Mouse (Mus musculus): Measurements from ENCODE around the gene Zfand2b. TPM values are rescaled to one million over a fixed set of nuclear protein-coding genes. Genes with fewer than 3 reads are reported as not detected.
A peak's percentile ranks its signal among the peaks of the same experiment; 100 is the strongest.

Gene Zfand2b
- polyA plus RNA-seq (2015; fragmentation: Nextera tagmentation; extraction: Ambion mirVana) = 48.4 and 51.0 TPM in 2 replicates

GRCm38 (mm10) chr1:75168472-75169464 is at the start of gene Zfand2b:
Gene Zfand2b (plus strand): TSS chr1:75168646.
- peak within 1 kb of the TSS; percentile 65 for H3K4me3 ChIP-seq (ENCODE audit: low read length)
- peaks cover 10% of the 10 kb centered on the region for H3K4me1 ChIP-seq (ENCODE audit: insufficient read depth, low read length)
- under 1% methylated on average over 56 of the region's 59 CpGs for WGBS
- H3K36me3 ChIP-seq (ENCODE audit: insufficient read depth, low read length) = peaks cover 20% of the 10 kb centered on the region
- no peaks in the 10 kb centered on the region for H3K27me3 ChIP-seq (ENCODE audit: insufficient read depth, low read length)
- peak within 1 kb of the TSS; percentile 87 for H3K4me2 ChIP-seq (replicated peaks; ENCODE audit: low read depth, low read length)
- H3K9ac ChIP-seq (replicated peaks; ENCODE audit: low read length) = peak within 1 kb of the TSS; percentile 72
- ATAC-seq (ENCODE audit: low FRiP score, low TSS enrichment) = peak; percentile 99
- H3K9me3 ChIP-seq (ENCODE audit: low read length) = no peaks in the 10 kb centered on the region
- peak within 1 kb of the TSS; percentile 80 for H3K27ac ChIP-seq (ENCODE audit: low read length)

- no peak for ATAC-seq (ENCODE audit: low FRiP score, low TSS enrichment)
- no peak overlapping the region for H3K9ac ChIP-seq (replicated peaks; ENCODE audit: low read length)
- WGBS = 78% methylated on average over 3 of the region's 3 CpGs
These were observed 46.2 kb upstream of the Zfand2b start for GRCm38 (mm10) chr1:75122211-75122610.

GRCm38 (mm10) chr1:75124346-75125321 is 43.8 kb upstream of the Zfand2b start, which contains the start of gene Nhej1:
Gene Nhej1 (minus strand): TSS chr1:75125200.
- Histone ChIP-seq H3K9ac (replicated peaks; ENCODE audit: low read length) (peak within 1 kb of the TSS; percentile 78), H3K4me2 (replicated peaks; ENCODE audit: low read depth, low read length) (peak within 1 kb of the TSS; percentile 57), H3K4me1 (ENCODE audit: insufficient read depth, low read length) (0 out of 2 replicates have a peak, but pooled peaks cover 5% of the 10 kb centered on the region), H3K27ac (ENCODE audit: low read length) (peak within 1 kb of the TSS; percentile 99), H3K4me3 (ENCODE audit: low read length) (peak within 1 kb of the TSS; percentile 57), H3K27me3 (ENCODE audit: insufficient read depth, low read length) (no peaks in the 10 kb centered on the region), H3K36me3 (ENCODE audit: insufficient read depth, low read length) (no peaks in the 10 kb centered on the region), H3K9me3 (ENCODE audit: low read length) (no peaks in the 10 kb centered on the region)
- 1% methylated on average over 56 of the region's 56 CpGs for WGBS
- ATAC-seq (ENCODE audit: low FRiP score, low TSS enrichment) = peak; percentile 97

More at GRCm38 (mm10) chr1:75122211-75122610, 46.2 kb upstream of the Zfand2b start:
- Histone ChIP-seq H3K27ac (ENCODE audit: low read length) (no peak overlapping the region), H3K27me3 (ENCODE audit: insufficient read depth, low read length) (no peaks in the 10 kb centered on the region), H3K36me3 (ENCODE audit: insufficient read depth, low read length) (no peaks in the 10 kb centered on the region), H3K9me3 (ENCODE audit: low read length) (no peaks in the 10 kb centered on the region), H3K4me1 (ENCODE audit: insufficient read depth, low read length) (0 out of 2 replicates have a peak, but pooled peaks cover 5% of the 10 kb centered on the region), H3K4me2 (replicated peaks; ENCODE audit: low read depth, low read length) (no peak overlapping the region), H3K4me3 (ENCODE audit: low read length) (no peak overlapping the region)

GRCm38 (mm10) chr1:75125418-75125817 is 43.0 kb upstream of the Zfand2b start:
- H3K27me3 ChIP-seq (ENCODE audit: insufficient read depth, low read length) = no peaks in the 10 kb centered on the region
- 37% methylated on average over 5 of the region's 5 CpGs for WGBS
- H3K4me3 ChIP-seq (ENCODE audit: low read length) = peak overlapping the region; percentile 57

GRCm38 (mm10) chr1:75128641-75129040 is 39.8 kb upstream of the Zfand2b start:
- no peak overlapping the region for H3K4me2 ChIP-seq (replicated peaks; ENCODE audit: low read depth, low read length)
- H3K9ac ChIP-seq (replicated peaks; ENCODE audit: low read length) = no peak overlapping the region
- no peaks in the 10 kb centered on the region for H3K36me3 ChIP-seq (ENCODE audit: insufficient read depth, low read length)
- no peak for ATAC-seq (ENCODE audit: low FRiP score, low TSS enrichment)
- no peak overlapping the region for H3K27ac ChIP-seq (ENCODE audit: low read length)
- no peaks in the 10 kb centered on the region for H3K27me3 ChIP-seq (ENCODE audit: insufficient read depth, low read length)
- WGBS = 72% methylated on average over 3 of the region's 3 CpGs
- 0 out of 2 replicates have a peak, but pooled peaks cover 9% of the 10 kb centered on the region for H3K4me1 ChIP-seq (ENCODE audit: insufficient read depth, low read length)
- H3K9me3 ChIP-seq (ENCODE audit: low read length) = no peaks in the 10 kb centered on the region
- no peak overlapping the region for H3K4me3 ChIP-seq (ENCODE audit: low read length)

More at GRCm38 (mm10) chr1:75125418-75125817, 43.0 kb upstream of the Zfand2b start:
- no peaks in the 10 kb centered on the region for H3K9me3 ChIP-seq (ENCODE audit: low read length)
- no peak for ATAC-seq (ENCODE audit: low FRiP score, low TSS enrichment)
- H3K4me2 ChIP-seq (replicated peaks; ENCODE audit: low read depth, low read length) = peak overlapping the region; percentile 57
- H3K27ac ChIP-seq (ENCODE audit: low read length) = peak overlapping the region; percentile 99
- H3K36me3 ChIP-seq (ENCODE audit: insufficient read depth, low read length) = no peaks in the 10 kb centered on the region
- peak overlapping the region; percentile 78 for H3K9ac ChIP-seq (replicated peaks; ENCODE audit: low read length)
- H3K4me1 ChIP-seq (ENCODE audit: insufficient read depth, low read length) = 0 out of 2 replicates have a peak, but pooled peaks cover 5% of the 10 kb centered on the region

- peak within 1 kb of the TSS; percentile 34; the same call in 1 of the 2 replicates for H3K4me2 ChIP-seq (replicated peaks; ENCODE audit: low read depth, low read length)
- peak; percentile 75 for ATAC-seq (ENCODE audit: low FRiP score, low TSS enrichment)
These were observed 34.8 kb upstream of the Zfand2b start, which contains the start of gene Slc23a3 for GRCm38 (mm10) chr1:75133421-75134207. Gene Slc23a3 (minus strand): TSS chr1:75133890.

GRCm38 (mm10) chr1:75136293-75136692 is 32.2 kb upstream of the Zfand2b start:
- Histone ChIP-seq H3K36me3 (ENCODE audit: insufficient read depth, low read length) (peaks cover 37% of the 10 kb centered on the region), H3K9me3 (ENCODE audit: low read length) (no peaks in the 10 kb centered on the region), H3K4me3 (ENCODE audit: low read length) (no peak overlapping the region), H3K27ac (ENCODE audit: low read length) (no peak overlapping the region), H3K4me1 (ENCODE audit: insufficient read depth, low read length) (peaks cover 10% of the 10 kb centered on the region; the same call in 1 of the 2 replicates), H3K27me3 (ENCODE audit: insufficient read depth, low read length) (no peaks in the 10 kb centered on the region), H3K9ac (replicated peaks; ENCODE audit: low read length) (no peak overlapping the region), H3K4me2 (replicated peaks; ENCODE audit: low read depth, low read length) (no peak overlapping the region)
- WGBS = 77% methylated on average over 6 of the region's 6 CpGs
- no peak for ATAC-seq (ENCODE audit: low FRiP score, low TSS enrichment)

More at GRCm38 (mm10) chr1:75133421-75134207, 34.8 kb upstream of the Zfand2b start, which contains the start of gene Slc23a3:
- Histone ChIP-seq H3K9ac (replicated peaks; ENCODE audit: low read length) (0 out of 2 replicates have a peak within 1 kb of the TSS, but pooled peaks have one; percentile 10), H3K4me1 (ENCODE audit: insufficient read depth, low read length) (0 out of 2 replicates have a peak, but pooled peaks cover 3% of the 10 kb centered on the region), H3K36me3 (ENCODE audit: insufficient read depth, low read length) (peaks cover 28% of the 10 kb centered on the region), H3K4me3 (ENCODE audit: low read length) (no peak within 1 kb of the TSS), H3K9me3 (ENCODE audit: low read length) (no peaks in the 10 kb centered on the region), H3K27me3 (ENCODE audit: insufficient read depth, low read length) (no peaks in the 10 kb centered on the region), H3K27ac (ENCODE audit: low read length) (peak within 1 kb of the TSS; percentile 66; the same call in 1 of the 2 replicates)
- 53% methylated on average over 12 of the region's 12 CpGs for whole genome bisulfite sequencing

- Histone ChIP-seq H3K27me3 (ENCODE audit: insufficient read depth, low read length) (no peaks in the 10 kb centered on the region), H3K36me3 (ENCODE audit: insufficient read depth, low read length) (peaks cover 37% of the 10 kb centered on the region), H3K4me3 (ENCODE audit: low read length) (no peak overlapping the region), H3K9ac (replicated peaks; ENCODE audit: low read length) (no peak overlapping the region), H3K4me1 (ENCODE audit: insufficient read depth, low read length) (peaks cover 10% of the 10 kb centered on the region; the same call in 1 of the 2 replicates), H3K4me2 (replicated peaks; ENCODE audit: low read depth, low read length) (no peak overlapping the region), H3K9me3 (ENCODE audit: low read length) (no peaks in the 10 kb centered on the region), H3K27ac (ENCODE audit: low read length) (no peak overlapping the region)
- WGBS = 68% methylated on average over 3 of the region's 3 CpGs
- no peak for ATAC-seq (ENCODE audit: low FRiP score, low TSS enrichment)
These were observed 31.7 kb upstream of the Zfand2b start for GRCm38 (mm10) chr1:75136730-75137129.
